Mouse (Mus musculus): ENCODE data around the gene Pea15a. TPM values are rescaled to one million over a fixed set of nuclear protein-coding genes. Genes with fewer than 3 reads are reported as not detected.
"Not testable (repeated sequence)": the region's sequence is repeated elsewhere in the genome, so short reads cannot be mapped to it uniquely, and the experiment has no call there.

The Pea15a gene
- 69.5 and 76.5 TPM in 2 replicates for polyA plus RNA-seq (2016; fragmentation: Nextera tagmentation; extraction: Ambion mirVana)

DNA sequence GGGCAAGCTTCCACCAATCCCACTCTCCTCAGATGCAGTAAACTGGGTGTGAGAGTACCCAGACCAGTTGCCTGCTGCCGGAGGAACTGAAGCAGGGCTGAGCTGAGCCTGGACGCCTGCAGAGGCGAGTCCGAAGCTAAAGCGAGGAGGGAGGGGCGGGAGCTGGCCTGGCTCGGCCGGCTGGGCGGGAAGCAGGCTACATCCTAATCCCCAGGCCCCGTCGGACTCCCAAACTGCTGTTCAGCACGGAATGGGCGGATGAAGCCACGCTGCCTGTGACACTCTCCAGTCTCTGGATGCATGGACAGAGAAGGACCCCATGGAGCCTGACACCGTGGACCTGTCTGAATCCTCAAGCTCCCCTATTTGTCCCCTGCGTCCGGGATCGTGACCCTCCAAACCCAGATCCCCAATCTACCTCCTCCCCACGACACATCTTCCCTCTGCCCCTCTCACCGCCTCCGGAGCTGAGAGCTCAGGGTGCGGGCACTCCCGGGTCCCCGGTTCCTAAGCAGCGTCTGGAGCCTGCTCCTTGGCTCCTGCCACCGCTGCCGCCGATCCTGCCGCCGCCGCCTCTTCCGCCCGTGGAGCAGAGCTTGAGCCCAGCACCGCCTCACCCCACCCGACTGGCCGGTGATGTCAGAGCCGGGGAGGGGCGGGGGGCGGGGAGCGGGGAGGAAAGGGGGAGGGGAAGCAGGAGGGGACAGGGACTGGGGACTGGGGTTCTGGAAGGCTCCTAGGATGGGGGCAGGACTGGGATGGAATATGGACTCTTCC lies at the start of gene Pea15a:
Gene Pea15a, minus strand, starts transcription at position 664 of the 777 bp plus-strand sequence.
- Histone ChIP-seq H3K9ac (replicated peaks) (peak within 1 kb of the TSS; percentile 80), H3K4me2 (peak within 1 kb of the TSS; percentile 76), H3K27me3 (no peaks in the 10 kb centered on the region), H3K36me3 (peaks cover 13% of the 10 kb centered on the region), H3K9me3 (no peaks in the 10 kb centered on the region), H3K4me1 (replicated peaks) (peaks cover 57% of the 10 kb centered on the region), H3K4me3 (replicated peaks) (peak within 1 kb of the TSS; percentile 64), H3K27ac (peak within 1 kb of the TSS; percentile 83)
- 1% methylated on average over 40 of the region's 40 CpGs for WGBS
- ATAC-seq (ENCODE audit: insufficient number of reproducible peaks, insufficient read depth, low FRiP score, low TSS enrichment, low read depth) = peak; percentile 56

DNA sequence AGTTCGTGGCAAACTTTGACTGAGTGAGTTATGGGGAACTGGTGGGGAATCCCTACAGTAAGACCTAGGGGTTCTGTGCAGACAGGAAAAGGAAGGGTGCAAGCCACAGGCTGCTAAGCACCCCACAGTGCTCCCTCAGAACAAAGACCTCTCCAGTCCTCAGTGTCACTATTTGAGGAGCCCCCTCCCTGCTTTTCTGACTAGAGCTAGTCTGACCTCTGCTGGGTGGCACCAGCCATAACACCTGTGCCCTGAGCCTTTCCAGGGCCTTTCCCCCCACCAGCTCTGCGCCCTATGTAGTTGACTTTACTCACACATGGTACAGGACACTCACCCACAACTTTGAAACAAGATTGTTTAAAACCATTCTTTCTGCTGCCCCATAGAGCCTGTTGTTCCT lies 41.1 kb upstream of the Pea15a start:
- ATAC-seq (ENCODE audit: insufficient number of reproducible peaks, insufficient read depth, low FRiP score, low TSS enrichment, low read depth) = peak; percentile 48; the same call in 1 of the 2 replicates
- peaks cover 22% of the 10 kb centered on the region for H3K27me3 ChIP-seq
- 48% methylated on average over 2 of the region's 2 CpGs for WGBS

DNA sequence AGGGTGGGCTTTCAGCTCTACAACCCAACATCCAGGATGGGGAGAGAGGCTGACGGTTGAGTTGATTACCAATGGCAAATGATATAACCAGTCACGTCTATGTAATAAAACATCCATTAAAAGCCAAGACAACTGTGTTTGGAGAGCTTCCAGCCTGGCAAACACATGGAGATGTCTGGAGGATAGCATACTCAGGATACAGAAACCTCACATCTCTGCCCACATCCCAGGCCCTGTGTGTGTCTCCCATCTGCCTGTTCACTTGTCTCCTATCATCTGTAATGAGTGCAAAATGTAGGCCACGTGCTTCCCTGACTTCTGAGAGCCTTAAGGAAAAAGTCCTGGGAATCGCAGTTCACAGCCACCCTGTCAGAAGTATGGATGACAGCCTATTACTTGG lies 40.6 kb upstream of the Pea15a start:
- Histone ChIP-seq H3K9me3 (no peaks in the 10 kb centered on the region), H3K9ac (replicated peaks) (no peak overlapping the region), H3K27me3 (peaks cover 22% of the 10 kb centered on the region), H3K36me3 (no peaks in the 10 kb centered on the region), H3K4me2 (no peak overlapping the region), H3K4me1 (replicated peaks) (peaks cover 11% of the 10 kb centered on the region; the same call in 1 of the 2 replicates), H3K27ac (no peak overlapping the region), H3K4me3 (replicated peaks) (no peak overlapping the region)
- no peak for ATAC-seq (ENCODE audit: insufficient number of reproducible peaks, insufficient read depth, low FRiP score, low TSS enrichment, low read depth)
- WGBS = 69% methylated on average over 4 of the region's 4 CpGs

More for the DNA sequence above, 41.1 kb upstream of the Pea15a start:
- Histone ChIP-seq H3K4me2 (no peak overlapping the region), H3K36me3 (no peaks in the 10 kb centered on the region), H3K9ac (replicated peaks) (no peak overlapping the region), H3K27ac (no peak overlapping the region), H3K9me3 (no peaks in the 10 kb centered on the region), H3K4me1 (replicated peaks) (peaks cover 11% of the 10 kb centered on the region; the same call in 1 of the 2 replicates), H3K4me3 (replicated peaks) (no peak overlapping the region)

DNA sequence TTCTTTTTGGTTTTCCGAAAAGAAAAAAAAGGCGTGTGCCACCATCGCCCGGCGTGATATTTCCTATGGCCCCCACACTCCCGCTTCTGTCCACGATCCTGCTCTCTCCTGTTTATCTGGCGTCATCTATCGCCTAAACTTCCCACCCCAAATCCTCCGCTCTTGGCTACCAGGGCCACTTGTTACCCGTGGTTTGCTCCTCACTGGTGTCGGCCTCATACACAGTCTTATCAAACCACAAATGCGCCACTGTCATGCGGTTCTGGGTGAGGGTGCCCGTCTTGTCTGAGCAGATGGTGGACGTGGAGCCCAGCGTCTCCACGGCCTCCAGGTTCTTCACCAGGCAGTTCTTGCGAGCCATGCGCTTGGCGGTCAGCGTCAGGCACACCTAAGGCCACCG lies 38.0 kb upstream of the Pea15a start:
- Histone ChIP-seq H3K4me3 (replicated peaks) (peak overlapping the region; percentile 16; the same call in 1 of the 2 replicates), H3K4me2 (peak overlapping the region; percentile 35), H3K27me3 (peaks cover 22% of the 10 kb centered on the region), H3K4me1 (replicated peaks) (peaks cover 11% of the 10 kb centered on the region; the same call in 1 of the 2 replicates)
- H3K9ac ChIP-seq (replicated peaks); H3K36me3 ChIP-seq; ATAC-seq (ENCODE audit: insufficient number of reproducible peaks, insufficient read depth, low FRiP score, low TSS enrichment, low read depth); H3K27ac ChIP-seq; H3K9me3 ChIP-seq: not testable (repeated sequence)
- WGBS = 32% methylated on average over 23 of the region's 23 CpGs

DNA sequence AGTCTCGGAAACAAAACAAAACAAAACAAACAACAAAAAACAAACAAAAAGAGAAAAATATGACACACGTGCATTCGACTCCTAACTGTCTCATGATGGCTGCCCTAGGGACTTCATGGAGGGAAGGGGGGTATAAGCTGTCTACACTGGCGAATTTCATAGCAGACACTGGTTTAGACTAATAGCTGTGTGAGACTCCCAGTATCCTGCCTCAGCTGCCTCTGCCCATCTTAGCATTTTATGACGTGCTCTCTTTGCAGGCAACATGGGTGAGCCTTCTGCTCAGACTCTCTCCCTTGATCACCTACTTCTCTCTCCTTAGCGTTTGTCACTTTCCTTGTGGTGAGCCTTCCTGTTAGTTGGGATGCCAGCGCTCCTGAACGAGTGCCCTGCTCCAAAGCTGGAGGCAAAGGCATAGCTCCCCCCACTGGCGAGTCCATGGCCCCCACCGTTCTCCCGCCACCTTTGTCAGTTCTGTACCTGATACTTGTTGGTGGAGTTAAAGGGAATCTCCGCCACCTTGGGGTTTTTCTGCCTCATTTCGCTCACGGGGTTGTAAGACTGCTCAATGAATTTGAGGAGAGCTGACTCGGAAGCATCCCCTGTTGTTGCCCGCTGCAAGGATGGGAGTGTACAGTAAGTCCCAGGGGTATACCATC lies 37.1 kb upstream of the Pea15a start:
- Histone ChIP-seq H3K27ac (no peak overlapping the region), H3K4me3 (replicated peaks) (peak overlapping the region; percentile 16; the same call in 1 of the 2 replicates), H3K9me3 (no peaks in the 10 kb centered on the region), H3K9ac (replicated peaks) (no peak overlapping the region), H3K4me2 (peak overlapping the region; percentile 35), H3K4me1 (replicated peaks) (peaks cover 11% of the 10 kb centered on the region; the same call in 1 of the 2 replicates), H3K36me3 (no peaks in the 10 kb centered on the region), H3K27me3 (peaks cover 22% of the 10 kb centered on the region)
- WGBS = 24% methylated on average over 16 of the region's 16 CpGs
- no peak for ATAC-seq (ENCODE audit: insufficient number of reproducible peaks, insufficient read depth, low FRiP score, low TSS enrichment, low read depth)

DNA sequence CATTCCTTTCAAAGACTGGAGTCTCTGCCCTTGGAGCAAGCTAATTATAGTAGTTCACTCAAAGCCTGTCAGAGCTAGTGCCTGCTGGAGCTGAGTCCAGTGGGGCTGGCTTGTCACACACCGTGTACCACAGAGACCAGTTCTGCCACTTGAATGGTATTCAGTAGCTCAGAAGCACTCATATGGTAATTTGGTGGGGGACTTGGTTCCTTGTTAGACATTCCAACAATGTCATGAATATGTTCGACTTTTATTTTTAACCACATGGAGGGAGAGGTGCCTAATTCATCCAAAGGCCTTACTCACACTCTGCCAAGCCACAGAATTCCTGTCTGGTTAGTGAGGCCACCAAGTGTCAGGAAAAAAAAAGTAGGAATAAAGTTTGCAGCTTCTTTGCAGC lies 35.8 kb upstream of the Pea15a start:
- 66% methylated on average over 2 of the region's 2 CpGs for WGBS
- H3K4me3 ChIP-seq (replicated peaks) = no peak overlapping the region
- no peaks in the 10 kb centered on the region for H3K36me3 ChIP-seq
- no peak overlapping the region for H3K27ac ChIP-seq
- H3K9ac ChIP-seq (replicated peaks) = no peak overlapping the region
- H3K4me1 ChIP-seq (replicated peaks) = peaks cover 11% of the 10 kb centered on the region; the same call in 1 of the 2 replicates
- H3K9me3 ChIP-seq = no peaks in the 10 kb centered on the region
- no peak for ATAC-seq (ENCODE audit: insufficient number of reproducible peaks, insufficient read depth, low FRiP score, low TSS enrichment, low read depth)
- H3K4me2 ChIP-seq = no peak overlapping the region
- peaks cover 22% of the 10 kb centered on the region for H3K27me3 ChIP-seq

DNA sequence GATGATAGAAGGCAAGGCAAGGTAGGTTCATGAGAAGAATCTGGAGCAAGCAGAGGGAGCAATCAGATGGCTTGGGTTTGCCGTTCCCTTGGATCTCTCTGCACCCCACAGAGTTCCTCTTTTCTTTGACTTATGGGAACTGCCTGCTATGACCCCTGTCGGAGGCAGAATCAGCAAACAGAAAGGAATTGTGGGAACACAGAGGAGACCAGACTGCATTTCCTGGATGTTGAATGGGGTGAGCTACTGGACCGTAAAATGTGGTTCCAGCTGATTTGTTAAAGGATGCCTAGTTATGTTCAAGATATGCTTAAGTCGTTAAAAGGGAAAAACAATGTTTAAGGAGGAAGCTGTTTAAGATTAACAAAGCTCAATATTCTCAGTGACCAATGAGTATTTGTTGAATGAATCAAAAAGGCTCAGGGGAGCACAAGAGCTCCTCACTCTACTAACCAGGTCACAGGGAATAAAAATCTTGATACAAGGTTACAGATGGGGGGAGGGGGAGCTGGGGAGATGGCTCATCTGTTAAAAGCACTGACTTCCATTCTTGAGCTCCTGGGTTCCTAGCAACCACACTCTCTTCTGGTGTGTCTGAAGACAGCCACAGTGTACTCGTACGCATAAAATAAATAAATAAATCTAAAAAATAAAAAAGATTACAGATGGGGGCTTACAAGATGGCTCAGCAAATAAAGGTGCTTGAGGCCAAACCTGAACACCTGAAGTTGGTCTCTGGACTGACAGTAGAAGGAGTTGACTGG lies 34.5 kb upstream of the Pea15a start:
- ATAC-seq (ENCODE audit: insufficient number of reproducible peaks, insufficient read depth, low FRiP score, low TSS enrichment, low read depth) = no peak

DNA sequence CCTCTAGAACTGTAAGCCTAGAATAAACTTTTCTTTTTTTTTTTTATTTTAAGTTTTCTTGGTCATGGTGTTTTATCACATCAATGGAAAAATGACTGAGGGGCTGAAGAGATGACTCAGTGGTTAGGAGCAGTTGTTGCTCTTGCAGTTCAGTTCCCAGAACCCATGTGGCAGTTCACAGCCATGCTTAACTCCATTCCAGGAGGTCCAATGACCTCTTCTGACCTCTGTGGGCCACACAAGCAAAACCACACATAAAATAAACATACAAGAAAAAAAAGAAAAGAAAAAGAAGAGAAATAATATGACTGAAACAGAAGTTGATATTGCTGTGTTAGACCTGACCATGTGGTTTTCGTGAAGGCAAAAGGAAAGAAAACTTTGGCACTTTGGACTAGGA lies 22.6 kb upstream of the Pea15a start:
- no peak overlapping the region for H3K9ac ChIP-seq (replicated peaks)
- 94% methylated on average over 1 of the region's 1 CpGs for WGBS

More for the DNA sequence above, 34.5 kb upstream of the Pea15a start:
- peaks cover 22% of the 10 kb centered on the region for H3K27me3 ChIP-seq
- H3K4me3 ChIP-seq (replicated peaks) = no peak overlapping the region
- H3K36me3 ChIP-seq = no peaks in the 10 kb centered on the region
- H3K27ac ChIP-seq = no peak overlapping the region
- H3K4me2 ChIP-seq = no peak overlapping the region
- H3K9ac ChIP-seq (replicated peaks) = no peak overlapping the region
- no peaks in the 10 kb centered on the region for H3K9me3 ChIP-seq
- H3K4me1 ChIP-seq (replicated peaks) = peaks cover 11% of the 10 kb centered on the region; the same call in 1 of the 2 replicates
- 64% methylated on average over 6 of the region's 6 CpGs for WGBS

DNA sequence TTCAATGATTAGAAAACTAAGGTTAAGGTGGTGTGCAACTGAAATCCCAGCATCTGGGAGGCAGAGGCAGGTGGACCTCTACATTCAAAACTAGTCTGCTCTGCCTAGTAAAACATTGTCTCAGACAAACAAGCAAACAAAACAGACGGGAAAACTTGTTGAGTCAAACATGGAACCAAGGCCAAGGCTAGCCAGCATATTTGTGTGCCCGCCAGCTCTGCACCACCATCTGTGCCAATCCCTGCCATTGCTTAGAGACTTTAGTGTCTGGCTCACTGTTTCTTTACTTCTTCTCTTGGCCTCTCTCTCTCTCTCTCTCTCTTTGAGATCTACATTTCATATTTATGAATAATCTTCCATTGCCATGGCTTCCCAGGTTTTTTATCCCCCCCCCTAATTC lies 21.6 kb upstream of the Pea15a start:
- Histone ChIP-seq H3K9ac (replicated peaks) (no peak overlapping the region), H3K27ac (no peak overlapping the region), H3K27me3 (no peaks in the 10 kb centered on the region), H3K4me1 (replicated peaks) (no peaks in the 10 kb centered on the region), H3K4me3 (replicated peaks) (no peak overlapping the region), H3K36me3 (no peaks in the 10 kb centered on the region), H3K9me3 (no peaks in the 10 kb centered on the region), H3K4me2 (no peak overlapping the region)
- WGBS = 78% methylated on average over 2 of the region's 2 CpGs
- ATAC-seq (ENCODE audit: insufficient number of reproducible peaks, insufficient read depth, low FRiP score, low TSS enrichment, low read depth) = no peak

More for the DNA sequence above, 22.6 kb upstream of the Pea15a start:
- ATAC-seq (ENCODE audit: insufficient number of reproducible peaks, insufficient read depth, low FRiP score, low TSS enrichment, low read depth) = no peak
- H3K4me1 ChIP-seq (replicated peaks) = no peaks in the 10 kb centered on the region
- H3K27me3 ChIP-seq = no peaks in the 10 kb centered on the region
- no peak overlapping the region for H3K27ac ChIP-seq
- H3K9me3 ChIP-seq = no peaks in the 10 kb centered on the region
- no peak overlapping the region for H3K4me2 ChIP-seq
- H3K36me3 ChIP-seq = no peaks in the 10 kb centered on the region
- no peak overlapping the region for H3K4me3 ChIP-seq (replicated peaks)

DNA sequence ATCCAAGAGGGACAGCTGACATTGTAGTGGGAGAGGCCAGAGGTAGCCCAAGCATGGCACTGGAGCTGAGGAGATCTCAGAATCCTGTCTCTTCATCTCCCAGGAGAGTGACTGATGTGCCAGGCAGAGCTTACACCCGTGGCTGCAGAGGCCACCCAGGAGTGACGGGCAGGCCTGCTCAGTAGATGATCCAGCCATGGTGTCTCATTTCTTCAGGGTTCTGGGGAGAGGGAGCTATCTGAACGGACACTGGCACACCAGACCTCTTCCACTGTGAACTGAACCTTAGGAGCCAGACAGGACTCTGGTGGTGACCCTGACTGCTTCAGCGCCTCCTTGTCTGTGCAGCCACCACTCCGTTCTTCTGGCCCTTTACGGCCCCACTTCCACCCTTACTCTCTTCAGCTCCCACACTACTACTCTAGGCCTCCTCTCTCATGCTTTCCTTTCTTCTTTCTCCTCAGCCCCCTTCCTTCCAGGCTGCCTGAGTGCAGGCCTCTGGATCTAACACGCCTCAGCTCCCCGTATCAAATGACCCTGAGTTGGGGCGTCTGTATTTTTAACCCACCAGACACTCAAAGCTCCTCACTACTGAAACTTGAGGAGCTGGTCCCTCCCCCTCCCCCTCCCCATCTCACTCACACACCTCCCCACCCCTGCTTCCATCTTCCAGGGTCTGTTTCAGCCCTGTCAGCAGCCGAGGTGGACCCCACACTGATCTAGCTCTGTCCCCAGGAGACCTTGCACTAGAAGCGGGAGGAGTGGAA lies 14.9 kb upstream of the Pea15a start:
- peaks cover 46% of the 10 kb centered on the region for H3K4me1 ChIP-seq (replicated peaks)
- no peak overlapping the region for H3K4me3 ChIP-seq (replicated peaks)
- H3K27me3 ChIP-seq = no peaks in the 10 kb centered on the region
- peak overlapping the region; percentile 95 for H3K27ac ChIP-seq
- H3K36me3 ChIP-seq = no peaks in the 10 kb centered on the region
- H3K9me3 ChIP-seq = no peaks in the 10 kb centered on the region
- peak overlapping the region; percentile 34 for H3K4me2 ChIP-seq
- 25% methylated on average over 11 of the region's 11 CpGs for WGBS
- ATAC-seq (ENCODE audit: insufficient number of reproducible peaks, insufficient read depth, low FRiP score, low TSS enrichment, low read depth) = peak; percentile 83
- H3K9ac ChIP-seq (replicated peaks) = no peak overlapping the region; the same call in 1 of the 2 replicates
